Mouse (Mus musculus): ENCODE measurements around the gene Ext2. TPM values are rescaled to one million over a fixed set of nuclear protein-coding genes. Genes with fewer than 3 reads are reported as not detected.

The Ext2 gene
- polyA plus RNA-seq, 1 experiment from 2014 or later: 69.1 TPM

GRCm38 (mm10) chr2:93745741-93746140, 76.6 kb downstream of the Ext2 start:
- Histone ChIP-seq H3K4me1 (replicated peaks) (peaks cover 26% of the 10 kb centered on the region), H3K27me3 (no peaks in the 10 kb centered on the region), H3K9me3 (no peaks in the 10 kb centered on the region), H3K4me2 (replicated peaks) (no peak overlapping the region), H3K4me3 (replicated peaks) (no peak overlapping the region), H3K36me3 (no peaks in the 10 kb centered on the region), H3K9ac (replicated peaks) (no peak overlapping the region), H3K27ac (no peak overlapping the region)
- 89% methylated on average over 9 of the region's 9 CpGs for WGBS
- ATAC-seq: no peak

DNA sequence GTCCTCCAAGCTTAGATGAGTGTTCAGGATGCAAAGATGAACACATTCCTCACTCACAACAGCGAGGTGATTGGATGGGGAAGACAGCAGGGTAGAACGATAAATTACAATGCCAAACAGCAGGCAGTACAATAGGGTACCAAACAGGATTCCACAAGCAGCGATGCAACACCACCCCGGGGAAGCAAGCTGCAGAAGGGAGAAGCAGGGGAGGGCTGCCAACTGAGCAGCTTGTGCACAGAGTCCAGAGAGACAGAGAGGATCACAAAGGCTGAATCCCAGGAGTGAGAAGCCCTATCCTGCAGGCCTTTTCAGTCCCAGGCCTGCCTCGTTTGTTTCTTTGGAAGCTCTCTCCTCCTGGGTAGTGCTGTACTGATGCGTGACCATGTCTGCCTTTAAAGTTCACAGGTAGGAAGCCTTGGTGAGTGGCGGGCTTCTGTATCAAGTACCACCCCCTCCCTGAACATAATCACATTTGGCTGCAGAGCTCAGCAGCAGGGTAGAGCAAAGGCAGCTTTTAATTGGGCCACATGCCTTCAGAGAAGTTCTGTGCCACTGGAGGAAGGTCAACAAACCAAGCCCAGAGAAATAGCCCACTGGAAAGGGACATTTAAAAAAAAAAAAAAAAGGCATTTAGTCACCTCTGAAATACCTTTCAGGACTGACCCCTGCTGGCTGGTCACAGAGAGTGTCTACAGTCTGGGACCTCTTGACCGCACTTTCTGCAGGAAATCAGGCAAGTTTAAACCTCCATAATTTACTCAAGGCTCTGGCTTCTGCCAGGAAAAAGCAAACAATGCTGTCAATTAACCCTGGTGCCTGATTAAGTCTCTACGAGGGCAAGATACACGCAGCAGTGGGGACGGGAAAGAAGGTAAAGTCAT, 77.8 kb downstream of the Ext2 start:
- 23% methylated on average over 11 of the region's 11 CpGs for WGBS
- no peaks in the 10 kb centered on the region for H3K9me3 ChIP-seq
- H3K36me3 ChIP-seq: peaks cover under 1% of the 10 kb centered on the region; the same call in 1 of the 2 replicates
- H3K27me3 ChIP-seq: no peaks in the 10 kb centered on the region
- no peak overlapping the region for H3K4me3 ChIP-seq (replicated peaks)
- peak overlapping the region; percentile 59 for H3K27ac ChIP-seq
- no peak overlapping the region for H3K4me2 ChIP-seq (replicated peaks)
- peaks cover 34% of the 10 kb centered on the region for H3K4me1 ChIP-seq (replicated peaks)
- peak; percentile 66 for ATAC-seq
- peak overlapping the region; percentile 37 for H3K9ac ChIP-seq (replicated peaks)

DNA sequence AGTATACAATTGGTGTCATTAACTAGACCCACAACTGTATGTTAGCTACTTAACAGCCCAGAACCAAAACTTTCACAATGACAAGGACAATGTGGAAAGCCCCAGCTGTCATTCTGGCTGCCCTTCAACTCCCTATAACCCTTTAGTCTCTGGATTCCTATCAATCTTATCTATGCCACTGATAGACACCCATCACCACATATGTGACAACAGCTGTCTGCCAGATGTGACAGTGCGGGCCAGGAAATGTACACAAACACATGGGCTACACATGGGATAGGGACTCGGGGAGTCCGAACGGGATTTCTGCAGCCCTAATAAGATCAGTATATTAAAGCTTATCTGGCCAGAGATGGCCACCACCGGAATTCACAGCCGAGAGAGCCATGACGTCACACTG, 80.7 kb downstream of the Ext2 start:
- WGBS: 85% methylated on average over 7 of the region's 7 CpGs
- no peaks in the 10 kb centered on the region for H3K27me3 ChIP-seq
- peaks cover 36% of the 10 kb centered on the region for H3K4me1 ChIP-seq (replicated peaks)
- no peak overlapping the region for H3K9ac ChIP-seq (replicated peaks)
- H3K4me3 ChIP-seq (replicated peaks): no peak overlapping the region
- H3K27ac ChIP-seq: no peak overlapping the region
- H3K9me3 ChIP-seq: no peaks in the 10 kb centered on the region
- no peak overlapping the region for H3K4me2 ChIP-seq (replicated peaks)
- ATAC-seq: no peak
- peaks cover 22% of the 10 kb centered on the region for H3K36me3 ChIP-seq

- H3K4me1 ChIP-seq (replicated peaks): peaks cover 15% of the 10 kb centered on the region
- H3K27me3 ChIP-seq: no peaks in the 10 kb centered on the region
- WGBS: 80% methylated on average over 5 of the region's 5 CpGs
- no peak overlapping the region for H3K4me3 ChIP-seq (replicated peaks)
- no peak overlapping the region for H3K4me2 ChIP-seq (replicated peaks)
- no peaks in the 10 kb centered on the region for H3K9me3 ChIP-seq
- no peak overlapping the region for H3K9ac ChIP-seq (replicated peaks)
- H3K36me3 ChIP-seq: peaks cover 27% of the 10 kb centered on the region
- no peak overlapping the region for H3K27ac ChIP-seq
- ATAC-seq: no peak
These were observed 83.3 kb downstream of the Ext2 start for GRCm38 (mm10) chr2:93739044-93739569.

DNA sequence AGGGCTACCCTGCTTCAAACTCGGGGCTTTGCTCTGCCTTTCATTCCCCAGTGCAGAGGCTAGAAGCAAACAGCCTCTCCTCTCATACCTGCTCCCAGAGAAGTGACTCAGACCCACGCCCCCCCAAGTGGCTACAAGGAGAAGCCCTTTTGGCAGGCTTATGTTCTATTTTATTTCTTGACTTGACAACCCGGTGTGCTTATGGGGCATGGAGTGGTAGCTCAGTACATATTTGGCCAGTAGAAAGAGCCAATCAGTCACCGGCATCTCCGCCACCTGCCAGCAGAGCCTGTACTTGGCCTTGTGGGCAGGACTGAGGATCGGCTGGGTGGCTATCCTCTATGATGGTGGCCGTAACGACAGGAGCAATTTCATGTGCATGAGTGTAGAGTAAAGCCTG, 85.2 kb downstream of the Ext2 start:
- 91% methylated on average over 8 of the region's 8 CpGs for WGBS
- H3K4me3 ChIP-seq (replicated peaks): no peak overlapping the region
- H3K27ac ChIP-seq: no peak overlapping the region
- ATAC-seq: no peak
- H3K9me3 ChIP-seq: no peaks in the 10 kb centered on the region
- H3K36me3 ChIP-seq: peaks cover 33% of the 10 kb centered on the region
- H3K4me1 ChIP-seq (replicated peaks): peaks cover 13% of the 10 kb centered on the region
- H3K9ac ChIP-seq (replicated peaks): no peak overlapping the region
- H3K27me3 ChIP-seq: no peaks in the 10 kb centered on the region
- H3K4me2 ChIP-seq (replicated peaks): no peak overlapping the region

- no peak for ATAC-seq
- Histone ChIP-seq H3K9me3 (no peaks in the 10 kb centered on the region), H3K4me3 (replicated peaks) (no peak overlapping the region), H3K4me1 (replicated peaks) (no peaks in the 10 kb centered on the region), H3K36me3 (peaks cover 37% of the 10 kb centered on the region), H3K9ac (replicated peaks) (no peak overlapping the region), H3K27ac (no peak overlapping the region), H3K27me3 (no peaks in the 10 kb centered on the region), H3K4me2 (replicated peaks) (no peak overlapping the region)
- 90% methylated on average over 7 of the region's 7 CpGs for WGBS
These were observed 89.7 kb downstream of the Ext2 start for GRCm38 (mm10) chr2:93732658-93733057.

- no peak overlapping the region; the same call in 1 of the 2 replicates for H3K27ac ChIP-seq
- H3K9me3 ChIP-seq: no peaks in the 10 kb centered on the region
- no peak for ATAC-seq
- no peak overlapping the region for H3K9ac ChIP-seq (replicated peaks)
- WGBS: 69% methylated on average over 11 of the region's 11 CpGs
- no peak overlapping the region for H3K4me3 ChIP-seq (replicated peaks)
- no peak overlapping the region for H3K4me2 ChIP-seq (replicated peaks)
- peaks cover 43% of the 10 kb centered on the region for H3K36me3 ChIP-seq
- no peaks in the 10 kb centered on the region for H3K4me1 ChIP-seq (replicated peaks)
- H3K27me3 ChIP-seq: no peaks in the 10 kb centered on the region
These were observed 92.8 kb downstream of the Ext2 start for GRCm38 (mm10) chr2:93729585-93729984.

- 90% methylated on average over 2 of the region's 2 CpGs for WGBS
- Histone ChIP-seq H3K36me3 (peaks cover 22% of the 10 kb centered on the region), H3K27ac (no peak overlapping the region), H3K4me2 (replicated peaks) (no peak overlapping the region), H3K27me3 (no peaks in the 10 kb centered on the region), H3K4me3 (replicated peaks) (no peak overlapping the region), H3K9ac (replicated peaks) (no peak overlapping the region), H3K4me1 (replicated peaks) (no peaks in the 10 kb centered on the region; the same call in none of the 2 replicates), H3K9me3 (no peaks in the 10 kb centered on the region)
- no peak for ATAC-seq
These were observed 99.1 kb downstream of the Ext2 start for GRCm38 (mm10) chr2:93723138-93723744.

- Histone ChIP-seq H3K27me3 (no peaks in the 10 kb centered on the region), H3K9me3 (no peaks in the 10 kb centered on the region), H3K4me1 (replicated peaks) (no peaks in the 10 kb centered on the region; the same call in none of the 2 replicates), H3K4me2 (replicated peaks) (no peak overlapping the region), H3K36me3 (peaks cover 18% of the 10 kb centered on the region), H3K9ac (replicated peaks) (no peak overlapping the region), H3K27ac (no peak overlapping the region), H3K4me3 (replicated peaks) (no peak overlapping the region)
- 92% methylated on average over 1 of the region's 1 CpGs for WGBS
- ATAC-seq: no peak
These were observed 101.4 kb downstream of the Ext2 start for GRCm38 (mm10) chr2:93720956-93721355.

GRCm38 (mm10) chr2:93719792-93720675, 102.3 kb downstream of the Ext2 start:
- Histone ChIP-seq H3K27me3 (no peaks in the 10 kb centered on the region), H3K4me1 (replicated peaks) (no peaks in the 10 kb centered on the region; the same call in none of the 2 replicates), H3K36me3 (peaks cover 16% of the 10 kb centered on the region), H3K27ac (no peak overlapping the region), H3K4me2 (replicated peaks) (no peak overlapping the region), H3K9me3 (no peaks in the 10 kb centered on the region), H3K4me3 (replicated peaks) (no peak overlapping the region), H3K9ac (replicated peaks) (no peak overlapping the region)
- 82% methylated on average over 9 of the region's 9 CpGs for WGBS
- ATAC-seq: no peak

- Histone ChIP-seq H3K27me3 (no peaks in the 10 kb centered on the region), H3K27ac (no peak overlapping the region), H3K36me3 (peaks cover 18% of the 10 kb centered on the region), H3K4me3 (replicated peaks) (no peak overlapping the region), H3K9ac (replicated peaks) (no peak overlapping the region), H3K4me1 (replicated peaks) (no peaks in the 10 kb centered on the region), H3K9me3 (no peaks in the 10 kb centered on the region), H3K4me2 (replicated peaks) (no peak overlapping the region)
- ATAC-seq: no peak
These were observed 109.1 kb downstream of the Ext2 start for GRCm38 (mm10) chr2:93713267-93713666.
